Mouse (Mus musculus): ENCODE results near the gene Tmem109. TPM values are rescaled to one million over a fixed set of nuclear protein-coding genes. Genes with fewer than 3 reads are reported as not detected.

The Tmem109 gene
- polyA plus RNA-seq, 1 experiment from 2014 or later: 50.8 TPM

- no peak overlapping the region for H3K27ac ChIP-seq
- 93% methylated on average over 7 of the region's 7 CpGs for WGBS
- H3K36me3 ChIP-seq: peaks cover 30% of the 10 kb centered on the region
- no peak overlapping the region for H3K4me3 ChIP-seq
- H3K9me3 ChIP-seq: no peaks in the 10 kb centered on the region
- no peak for DNase-seq (ENCODE audit: low spot score)
- H3K27me3 ChIP-seq (ENCODE audit: insufficient read depth, poor library complexity, severe bottlenecking): no peaks in the 10 kb centered on the region
- H3K4me1 ChIP-seq (replicated peaks): peaks cover 30% of the 10 kb centered on the region
These were observed 3.5 kb downstream of the Tmem109 start for GRCm38 (mm10) chr19:10878201-10878837.

- DNase-seq (ENCODE audit: low spot score): no peak
- H3K9me3 ChIP-seq: no peaks in the 10 kb centered on the region
- peaks cover 7% of the 10 kb centered on the region; the same call in 1 of the 2 replicates for H3K27me3 ChIP-seq (ENCODE audit: insufficient read depth, poor library complexity, severe bottlenecking)
- H3K27ac ChIP-seq: no peak overlapping the region
- WGBS: 77% methylated on average over 14 of the region's 14 CpGs
- no peak overlapping the region for H3K4me3 ChIP-seq
- H3K36me3 ChIP-seq: peaks cover 51% of the 10 kb centered on the region
- H3K4me1 ChIP-seq (replicated peaks): peaks cover 50% of the 10 kb centered on the region
These were observed 10.4 kb downstream of the Tmem109 start for GRCm38 (mm10) chr19:10871328-10871961.

GRCm38 (mm10) chr19:10870676-10871075 is 11.1 kb downstream of the Tmem109 start:
- Histone ChIP-seq H3K27me3 (ENCODE audit: insufficient read depth, poor library complexity, severe bottlenecking) (peaks cover 7% of the 10 kb centered on the region; the same call in 1 of the 2 replicates), H3K4me3 (no peak overlapping the region), H3K4me1 (replicated peaks) (peaks cover 51% of the 10 kb centered on the region), H3K27ac (no peak overlapping the region), H3K9me3 (no peaks in the 10 kb centered on the region), H3K36me3 (peaks cover 59% of the 10 kb centered on the region)
- WGBS: 84% methylated on average over 3 of the region's 3 CpGs
- DNase-seq (ENCODE audit: low spot score): no peak

- peaks cover 51% of the 10 kb centered on the region for H3K4me1 ChIP-seq (replicated peaks)
- peak within 1 kb of the TSS; percentile 99 for H3K27ac ChIP-seq
- peaks cover 65% of the 10 kb centered on the region for H3K36me3 ChIP-seq
- DNase-seq (ENCODE audit: low spot score): no peak
- H3K27me3 ChIP-seq (ENCODE audit: insufficient read depth, poor library complexity, severe bottlenecking): peaks cover 7% of the 10 kb centered on the region; the same call in 1 of the 2 replicates
- no peaks in the 10 kb centered on the region for H3K9me3 ChIP-seq
- WGBS: 5% methylated on average over 8 of the region's 8 CpGs
- peak within 1 kb of the TSS; percentile 85 for H3K4me3 ChIP-seq
These were observed 11.8 kb downstream of the Tmem109 start, which contains the start of gene Tmem132a for GRCm38 (mm10) chr19:10869886-10870527. TSS of gene Tmem132a (minus strand) at chr19:10869940.

- WGBS: under 1% methylated on average over 43 of the region's 43 CpGs
- peaks cover 51% of the 10 kb centered on the region for H3K4me1 ChIP-seq (replicated peaks)
- peak overlapping the region; percentile 99 for H3K27ac ChIP-seq
- no peaks in the 10 kb centered on the region for H3K9me3 ChIP-seq
- peaks cover 70% of the 10 kb centered on the region for H3K36me3 ChIP-seq
- peaks cover 7% of the 10 kb centered on the region; the same call in 1 of the 2 replicates for H3K27me3 ChIP-seq (ENCODE audit: insufficient read depth, poor library complexity, severe bottlenecking)
- H3K4me3 ChIP-seq: peak overlapping the region; percentile 85
- DNase-seq (ENCODE audit: low spot score): peak; percentile 91
These were observed 12.4 kb downstream of the Tmem109 start for GRCm38 (mm10) chr19:10869241-10869885.

GRCm38 (mm10) chr19:10868623-10869141 is 13.1 kb downstream of the Tmem109 start:
- H3K36me3 ChIP-seq: peaks cover 70% of the 10 kb centered on the region
- under 1% methylated on average over 17 of the region's 17 CpGs for WGBS
- DNase-seq (ENCODE audit: low spot score): no peak
- H3K9me3 ChIP-seq: no peaks in the 10 kb centered on the region
- peak overlapping the region; percentile 85 for H3K4me3 ChIP-seq
- peaks cover 51% of the 10 kb centered on the region for H3K4me1 ChIP-seq (replicated peaks)
- H3K27me3 ChIP-seq (ENCODE audit: insufficient read depth, poor library complexity, severe bottlenecking): peaks cover 7% of the 10 kb centered on the region; the same call in 1 of the 2 replicates
- peak overlapping the region; percentile 99 for H3K27ac ChIP-seq

- no peak for DNase-seq (ENCODE audit: low spot score)
- Histone ChIP-seq H3K9me3 (no peaks in the 10 kb centered on the region), H3K4me3 (peak overlapping the region; percentile 85), H3K27ac (peak overlapping the region; percentile 99), H3K36me3 (peaks cover 70% of the 10 kb centered on the region), H3K27me3 (ENCODE audit: insufficient read depth, poor library complexity, severe bottlenecking) (peaks cover 7% of the 10 kb centered on the region; the same call in 1 of the 2 replicates), H3K4me1 (replicated peaks) (peaks cover 51% of the 10 kb centered on the region)
- WGBS: 40% methylated on average over 5 of the region's 5 CpGs
These were observed 13.7 kb downstream of the Tmem109 start for GRCm38 (mm10) chr19:10867946-10868622.

GRCm38 (mm10) chr19:10866351-10866750 is 15.4 kb downstream of the Tmem109 start:
- Histone ChIP-seq H3K4me1 (replicated peaks) (peaks cover 49% of the 10 kb centered on the region), H3K4me3 (no peak overlapping the region), H3K27me3 (ENCODE audit: insufficient read depth, poor library complexity, severe bottlenecking) (peaks cover 7% of the 10 kb centered on the region; the same call in 1 of the 2 replicates), H3K36me3 (peaks cover 70% of the 10 kb centered on the region), H3K27ac (no peak overlapping the region), H3K9me3 (no peaks in the 10 kb centered on the region)
- no peak for DNase-seq (ENCODE audit: low spot score)
- 94% methylated on average over 13 of the region's 13 CpGs for WGBS

GRCm38 (mm10) chr19:10860072-10860497 is 21.7 kb downstream of the Tmem109 start:
- H3K36me3 ChIP-seq: peaks cover 99% of the 10 kb centered on the region
- H3K4me1 ChIP-seq (replicated peaks): peaks cover 17% of the 10 kb centered on the region; the same call in 1 of the 2 replicates
- no peak overlapping the region for H3K27ac ChIP-seq
- no peak for DNase-seq (ENCODE audit: low spot score)
- WGBS: 47% methylated on average over 22 of the region's 22 CpGs
- H3K4me3 ChIP-seq: no peak overlapping the region
- H3K27me3 ChIP-seq (ENCODE audit: insufficient read depth, poor library complexity, severe bottlenecking): no peaks in the 10 kb centered on the region
- no peaks in the 10 kb centered on the region for H3K9me3 ChIP-seq

- no peak for DNase-seq (ENCODE audit: low spot score)
- no peak overlapping the region for H3K27ac ChIP-seq
- peaks cover 63% of the 10 kb centered on the region for H3K36me3 ChIP-seq
These were observed 25.3 kb downstream of the Tmem109 start for GRCm38 (mm10) chr19:10856520-10856919.

GRCm38 (mm10) chr19:10855422-10855821 is 26.4 kb downstream of the Tmem109 start:
- Histone ChIP-seq H3K36me3 (peaks cover 52% of the 10 kb centered on the region), H3K4me3 (no peak overlapping the region), H3K4me1 (replicated peaks) (peaks cover 14% of the 10 kb centered on the region; the same call in 1 of the 2 replicates), H3K27ac (no peak overlapping the region), H3K27me3 (ENCODE audit: insufficient read depth, poor library complexity, severe bottlenecking) (no peaks in the 10 kb centered on the region), H3K9me3 (no peaks in the 10 kb centered on the region)
- DNase-seq (ENCODE audit: low spot score): no peak
- 92% methylated on average over 3 of the region's 3 CpGs for WGBS

More at GRCm38 (mm10) chr19:10856520-10856919, 25.3 kb downstream of the Tmem109 start:
- peaks cover 17% of the 10 kb centered on the region; the same call in 1 of the 2 replicates for H3K4me1 ChIP-seq (replicated peaks)
- WGBS: 64% methylated on average over 2 of the region's 2 CpGs
- H3K27me3 ChIP-seq (ENCODE audit: insufficient read depth, poor library complexity, severe bottlenecking): no peaks in the 10 kb centered on the region
- no peaks in the 10 kb centered on the region for H3K9me3 ChIP-seq
- no peak overlapping the region for H3K4me3 ChIP-seq
